Mouse (Mus musculus): ENCODE measurements around the gene Brd3. TPM values are rescaled to one million over a fixed set of nuclear protein-coding genes. Genes with fewer than 3 reads are reported as not detected.
"Not testable (repeated sequence)": the region's sequence is repeated elsewhere in the genome, so short reads cannot be mapped to it uniquely, and the experiment has no call there.

Brd3 gene
- polyA plus RNA-seq (2014; fragmentation: Nextera tagmentation; extraction: Ambion mirVana), result 188 and 191 TPM in 2 replicates

GRCm38 (mm10) chr2:27507562-27507961, at the start of gene Brd3:
Gene Brd3, minus strand, starts transcription at chr2:27507662.
- WGBS, result 75% methylated on average over 4 of the region's 4 CpGs
- H3K27me3 ChIP-seq (ENCODE audit: control insufficient read depth, insufficient read depth, low read length), result no peaks in the 10 kb centered on the region
- no peak within 1 kb of the TSS for H3K4me3 ChIP-seq (ENCODE audit: low read depth, low read length)
- no peak within 1 kb of the TSS for H3K4me2 ChIP-seq (ENCODE audit: low read depth, low read length, severe bottlenecking)
- no peak within 1 kb of the TSS for H3K27ac ChIP-seq (ENCODE audit: low read depth, low read length)
- H3K36me3 ChIP-seq (ENCODE audit: control insufficient read depth, insufficient read depth, low read length), result no peaks in the 10 kb centered on the region
- H3K4me1 ChIP-seq (replicated peaks; ENCODE audit: control insufficient read depth, insufficient read depth, low read length), result no peaks in the 10 kb centered on the region
- ATAC-seq (replicated peaks; ENCODE audit: low FRiP score) (no peak), DNase-seq (ENCODE audit: low spot score) (no peak)
- no peak within 1 kb of the TSS for H3K9ac ChIP-seq (ENCODE audit: low read length)
- no peaks in the 10 kb centered on the region for H3K9me3 ChIP-seq (ENCODE audit: control insufficient read depth, low read length)

GRCm38 (mm10) chr2:27556921-27557320, 49.5 kb upstream of the Brd3 start:
- DNase-seq (ENCODE audit: low spot score) (no peak), ATAC-seq (replicated peaks; ENCODE audit: low FRiP score) (no peak)
- WGBS, result 84% methylated on average over 6 of the region's 6 CpGs
- Histone ChIP-seq H3K9ac (ENCODE audit: low read length) (no peak overlapping the region), H3K4me2 (ENCODE audit: low read depth, low read length, severe bottlenecking) (no peak overlapping the region), H3K4me3 (ENCODE audit: low read depth, low read length) (no peak overlapping the region), H3K4me1 (replicated peaks; ENCODE audit: control insufficient read depth, insufficient read depth, low read length) (no peaks in the 10 kb centered on the region), H3K36me3 (ENCODE audit: control insufficient read depth, insufficient read depth, low read length) (no peaks in the 10 kb centered on the region), H3K27ac (ENCODE audit: low read depth, low read length) (no peak overlapping the region), H3K27me3 (ENCODE audit: control insufficient read depth, insufficient read depth, low read length) (no peaks in the 10 kb centered on the region), H3K9me3 (ENCODE audit: control insufficient read depth, low read length) (no peaks in the 10 kb centered on the region)

DNA sequence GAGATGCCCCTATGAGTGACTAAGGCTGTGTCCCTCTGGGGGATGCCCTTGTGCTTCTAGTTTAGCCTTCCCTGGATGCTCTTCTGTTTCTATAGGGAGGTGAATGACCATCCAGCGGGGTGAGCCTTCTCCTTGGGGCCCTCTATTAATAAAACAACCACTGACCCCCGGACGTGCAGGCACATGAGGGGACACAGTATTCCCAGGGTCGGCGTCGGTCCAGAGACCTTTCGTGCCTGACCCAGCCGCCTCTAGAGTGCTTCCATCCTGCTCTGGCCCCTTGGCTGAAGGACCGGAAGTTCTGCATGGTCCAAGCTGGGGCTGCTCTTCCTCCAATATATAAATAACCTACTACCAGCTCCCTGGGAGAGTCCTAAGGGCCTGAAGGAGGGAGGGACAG, 46.8 kb upstream of the Brd3 start:
- no peak overlapping the region for H3K9ac ChIP-seq (ENCODE audit: low read length)
- no peak overlapping the region for H3K4me2 ChIP-seq (ENCODE audit: low read depth, low read length, severe bottlenecking)
- no peak overlapping the region for H3K4me3 ChIP-seq (ENCODE audit: low read depth, low read length)
- DNase-seq (ENCODE audit: low spot score) (no peak), ATAC-seq (replicated peaks; ENCODE audit: low FRiP score) (no peak)
- H3K9me3 ChIP-seq (ENCODE audit: control insufficient read depth, low read length), result no peaks in the 10 kb centered on the region
- no peaks in the 10 kb centered on the region for H3K36me3 ChIP-seq (ENCODE audit: control insufficient read depth, insufficient read depth, low read length)
- no peaks in the 10 kb centered on the region for H3K4me1 ChIP-seq (replicated peaks; ENCODE audit: control insufficient read depth, insufficient read depth, low read length)
- H3K27me3 ChIP-seq (ENCODE audit: control insufficient read depth, insufficient read depth, low read length), result no peaks in the 10 kb centered on the region
- 82% methylated on average over 9 of the region's 9 CpGs for WGBS
- H3K27ac ChIP-seq (ENCODE audit: low read depth, low read length), result no peak overlapping the region

- no peak overlapping the region for H3K9ac ChIP-seq (ENCODE audit: low read length)
- H3K4me3 ChIP-seq (ENCODE audit: low read depth, low read length), result no peak overlapping the region
- H3K36me3 ChIP-seq (ENCODE audit: control insufficient read depth, insufficient read depth, low read length), result no peaks in the 10 kb centered on the region
- WGBS, result 24% methylated on average over 7 of the region's 7 CpGs
- no peak overlapping the region for H3K27ac ChIP-seq (ENCODE audit: low read depth, low read length)
- no peaks in the 10 kb centered on the region for H3K27me3 ChIP-seq (ENCODE audit: control insufficient read depth, insufficient read depth, low read length)
- DNase-seq (ENCODE audit: low spot score) (peak; percentile 83), ATAC-seq (replicated peaks; ENCODE audit: low FRiP score) (no peak)
- no peak overlapping the region for H3K4me2 ChIP-seq (ENCODE audit: low read depth, low read length, severe bottlenecking)
- no peaks in the 10 kb centered on the region for H3K9me3 ChIP-seq (ENCODE audit: control insufficient read depth, low read length)
- H3K4me1 ChIP-seq (replicated peaks; ENCODE audit: control insufficient read depth, insufficient read depth, low read length), result no peaks in the 10 kb centered on the region
These were observed 45.3 kb upstream of the Brd3 start for GRCm38 (mm10) chr2:27552620-27553287.

DNA sequence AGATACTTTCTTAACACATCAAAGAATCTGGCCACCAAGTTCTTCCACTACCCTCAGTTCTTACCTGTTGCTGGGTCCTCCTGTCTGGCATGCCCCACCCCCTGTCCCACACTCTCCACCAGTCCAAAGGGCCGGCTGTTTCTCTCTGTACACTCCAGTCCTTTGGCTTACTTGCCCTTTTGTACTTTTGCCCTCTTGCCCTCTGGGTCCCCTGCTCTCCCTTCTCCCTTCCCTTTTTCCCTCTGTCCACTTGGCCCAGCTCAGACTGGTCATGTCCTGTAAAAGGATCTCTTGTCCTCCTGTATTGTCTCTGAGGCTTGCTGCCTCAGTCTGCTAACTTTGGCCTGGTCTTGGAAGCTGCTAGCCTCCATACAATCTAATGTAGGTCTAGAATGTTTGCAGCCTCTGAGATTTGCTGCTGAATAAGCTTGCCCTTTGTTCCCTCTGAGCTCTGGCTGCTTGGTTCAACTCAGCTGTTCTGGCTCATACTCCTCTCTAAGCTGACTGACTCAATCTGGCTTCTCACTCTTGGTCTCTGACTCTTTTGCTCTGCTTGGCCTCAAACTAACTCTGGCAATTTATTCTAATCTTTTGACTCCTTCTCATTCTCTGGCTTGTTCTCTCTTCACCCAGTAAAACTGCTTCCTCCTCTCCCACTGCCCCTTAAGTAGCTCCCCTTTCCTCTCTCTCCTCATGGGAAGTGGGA, 41.4 kb upstream of the Brd3 start:
- H3K9ac ChIP-seq (ENCODE audit: low read length), result no peak overlapping the region
- no peak for DNase-seq (ENCODE audit: low spot score)
- H3K36me3 ChIP-seq (ENCODE audit: control insufficient read depth, insufficient read depth, low read length), result no peaks in the 10 kb centered on the region
- no peaks in the 10 kb centered on the region for H3K4me1 ChIP-seq (replicated peaks; ENCODE audit: control insufficient read depth, insufficient read depth, low read length)
- H3K27ac ChIP-seq (ENCODE audit: low read depth, low read length), result no peak overlapping the region
- H3K4me2 ChIP-seq (ENCODE audit: low read depth, low read length, severe bottlenecking), result no peak overlapping the region
- H3K27me3 ChIP-seq (ENCODE audit: control insufficient read depth, insufficient read depth, low read length), result no peaks in the 10 kb centered on the region
- no peak overlapping the region for H3K4me3 ChIP-seq (ENCODE audit: low read depth, low read length)
- no peaks in the 10 kb centered on the region for H3K9me3 ChIP-seq (ENCODE audit: control insufficient read depth, low read length)
- ATAC-seq (replicated peaks; ENCODE audit: low FRiP score), result no peak
- 79% methylated on average over 1 of the region's 1 CpGs for WGBS

GRCm38 (mm10) chr2:27547986-27548385, 40.5 kb upstream of the Brd3 start:
- no peak overlapping the region for H3K4me2 ChIP-seq (ENCODE audit: low read depth, low read length, severe bottlenecking)
- H3K27me3 ChIP-seq (ENCODE audit: control insufficient read depth, insufficient read depth, low read length), result no peaks in the 10 kb centered on the region
- H3K4me3 ChIP-seq (ENCODE audit: low read depth, low read length), result no peak overlapping the region
- ATAC-seq (replicated peaks; ENCODE audit: low FRiP score) (no peak), DNase-seq (ENCODE audit: low spot score) (no peak)
- no peak overlapping the region for H3K9ac ChIP-seq (ENCODE audit: low read length)
- H3K27ac ChIP-seq (ENCODE audit: low read depth, low read length), result no peak overlapping the region
- no peaks in the 10 kb centered on the region for H3K4me1 ChIP-seq (replicated peaks; ENCODE audit: control insufficient read depth, insufficient read depth, low read length)
- WGBS, result 94% methylated on average over 2 of the region's 2 CpGs
- H3K36me3 ChIP-seq (ENCODE audit: control insufficient read depth, insufficient read depth, low read length), result no peaks in the 10 kb centered on the region
- no peaks in the 10 kb centered on the region for H3K9me3 ChIP-seq (ENCODE audit: control insufficient read depth, low read length)

DNA sequence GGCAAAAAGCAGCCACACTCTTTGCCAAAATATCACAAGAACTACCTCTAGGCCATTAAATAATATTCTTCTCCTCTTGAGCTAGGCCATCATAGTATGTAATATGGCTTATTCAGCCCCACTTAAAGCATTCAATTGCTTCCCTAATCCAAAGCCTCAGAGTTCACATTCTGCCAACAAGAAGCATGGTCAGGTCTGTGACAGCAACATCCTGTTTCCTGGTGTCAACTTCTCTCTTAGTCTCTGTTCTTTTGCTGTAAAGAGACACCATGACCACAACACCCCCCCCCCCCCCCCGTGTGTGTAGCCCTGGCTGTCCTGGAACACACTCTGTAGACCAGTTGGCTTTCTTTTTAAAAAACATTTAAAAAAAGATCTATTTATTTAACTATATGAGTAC, 39.9 kb upstream of the Brd3 start:
- no peak for ATAC-seq (replicated peaks; ENCODE audit: low FRiP score)
- no peak overlapping the region for H3K4me2 ChIP-seq (ENCODE audit: low read depth, low read length, severe bottlenecking)
- 44% methylated on average over 1 of the region's 1 CpGs for WGBS

DNA sequence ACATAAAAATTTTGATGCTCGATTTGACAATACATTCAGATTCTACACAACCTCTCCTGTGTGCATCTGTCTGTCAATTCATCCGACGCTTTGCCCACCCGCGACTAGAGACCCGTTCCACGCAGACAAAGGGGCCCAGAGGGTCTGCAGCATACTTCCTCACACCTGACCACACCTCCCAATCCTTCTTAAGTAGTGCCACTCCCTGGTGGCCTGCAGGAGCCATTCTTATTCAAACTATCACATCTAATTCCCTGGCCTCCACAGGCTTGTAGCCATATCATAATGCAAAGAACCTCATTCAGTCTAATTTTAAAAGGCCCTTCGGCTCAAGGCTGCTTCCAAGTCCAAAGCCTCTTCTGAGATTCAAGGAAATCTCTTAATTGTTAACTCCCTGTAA, 38.6 kb upstream of the Brd3 start:
- not testable (repeated sequence) for H3K36me3 ChIP-seq (ENCODE audit: control insufficient read depth, insufficient read depth, low read length); ATAC-seq (replicated peaks; ENCODE audit: low FRiP score); H3K4me3 ChIP-seq (ENCODE audit: low read depth, low read length); H3K9me3 ChIP-seq (ENCODE audit: control insufficient read depth, low read length); H3K9ac ChIP-seq (ENCODE audit: low read length); H3K4me1 ChIP-seq (replicated peaks; ENCODE audit: control insufficient read depth, insufficient read depth, low read length); DNase-seq (ENCODE audit: low spot score); H3K27me3 ChIP-seq (ENCODE audit: control insufficient read depth, insufficient read depth, low read length); H3K4me2 ChIP-seq (ENCODE audit: low read depth, low read length, severe bottlenecking); H3K27ac ChIP-seq (ENCODE audit: low read depth, low read length)
- WGBS, result 92% methylated on average over 8 of the region's 8 CpGs

More for the DNA sequence above, 39.9 kb upstream of the Brd3 start:
- H3K27me3 ChIP-seq (ENCODE audit: control insufficient read depth, insufficient read depth, low read length), result no peaks in the 10 kb centered on the region
- no peak overlapping the region for H3K9ac ChIP-seq (ENCODE audit: low read length)
- H3K9me3 ChIP-seq (ENCODE audit: control insufficient read depth, low read length), result no peaks in the 10 kb centered on the region
- H3K36me3 ChIP-seq (ENCODE audit: control insufficient read depth, insufficient read depth, low read length), result no peaks in the 10 kb centered on the region
- H3K4me1 ChIP-seq (replicated peaks; ENCODE audit: control insufficient read depth, insufficient read depth, low read length), result no peaks in the 10 kb centered on the region
- no peak for DNase-seq (ENCODE audit: low spot score)
- no peak overlapping the region for H3K4me3 ChIP-seq (ENCODE audit: low read depth, low read length)
- H3K27ac ChIP-seq (ENCODE audit: low read depth, low read length), result no peak overlapping the region

GRCm38 (mm10) chr2:27545517-27545916, 38.1 kb upstream of the Brd3 start:
- not testable (repeated sequence) for H3K27ac ChIP-seq (ENCODE audit: low read depth, low read length); H3K36me3 ChIP-seq (ENCODE audit: control insufficient read depth, insufficient read depth, low read length); H3K4me2 ChIP-seq (ENCODE audit: low read depth, low read length, severe bottlenecking); DNase-seq (ENCODE audit: low spot score); H3K9ac ChIP-seq (ENCODE audit: low read length); ATAC-seq (replicated peaks; ENCODE audit: low FRiP score); H3K4me1 ChIP-seq (replicated peaks; ENCODE audit: control insufficient read depth, insufficient read depth, low read length); H3K9me3 ChIP-seq (ENCODE audit: control insufficient read depth, low read length); H3K4me3 ChIP-seq (ENCODE audit: low read depth, low read length); H3K27me3 ChIP-seq (ENCODE audit: control insufficient read depth, insufficient read depth, low read length)
- WGBS, result 77% methylated on average over 3 of the region's 3 CpGs
